Mouse (Mus musculus) heart, postnatal 0 days (tissue): ENCODE measurements around the gene Mindy4.

Experiments
- CTCF ChIP-seq: IDR thresholded peaks from 2 replicates; pipeline ENCODE4 v1.5.1; 2016; ENCODE audit warnings: antibody characterized with exemption, control low read depth, low read depth
- EP300 ChIP-seq: IDR thresholded peaks from 2 replicates; pipeline ENCODE4 v1.6.1; 2016; ENCODE audit warnings: antibody characterized with exemption, low read depth

GRCm38 (mm10) chr6:55338934-55339825 lies 136.0 kb downstream of the Mindy4 start:
- TF ChIP-seq CTCF (no peak), EP300 (no peak)
